Mouse (Mus musculus): Measurements from ENCODE around the gene Smarca2.

Smarca2 gene

GRCm38 (mm10) chr19:26776066-26777025 lies 171.5 kb downstream of the Smarca2 start:
- no peak for DNase-seq (ENCODE audit: extremely low spot score)

GRCm38 (mm10) chr19:26778199-26778598 lies 173.3 kb downstream of the Smarca2 start:
- DNase-seq (ENCODE audit: extremely low spot score), result no peak

GRCm38 (mm10) chr19:26781209-26781608 lies 176.4 kb downstream of the Smarca2 start:
- DNase-seq (ENCODE audit: extremely low spot score), result no peak

DNA sequence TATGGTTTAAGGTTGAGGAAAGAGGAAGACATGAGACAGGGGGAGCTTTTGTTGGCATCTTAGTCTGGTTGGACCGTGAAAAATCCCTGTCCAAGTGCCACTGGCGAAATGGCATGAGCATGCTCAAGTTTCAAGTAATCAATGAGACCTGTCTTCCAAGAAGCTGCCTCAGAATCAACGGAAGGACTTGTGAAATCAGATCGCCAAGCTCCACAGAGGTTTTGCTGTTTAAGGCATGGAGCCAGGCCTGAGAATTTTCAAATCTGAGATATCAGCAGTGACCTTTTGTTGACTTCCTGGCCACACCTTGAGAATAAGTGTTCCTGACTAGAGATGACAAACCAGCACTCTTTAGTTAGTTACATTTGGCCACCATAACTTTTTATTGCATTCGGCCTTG lies 183.6 kb downstream of the Smarca2 start:
- no peak for DNase-seq (ENCODE audit: extremely low spot score)

- DNase-seq (ENCODE audit: extremely low spot score), result no peak
These were observed 185.8 kb downstream of the Smarca2 start for GRCm38 (mm10) chr19:26790386-26791346.

GRCm38 (mm10) chr19:26794315-26794714 lies 189.5 kb downstream of the Smarca2 start:
- DNase-seq (ENCODE audit: extremely low spot score), result no peak

DNA sequence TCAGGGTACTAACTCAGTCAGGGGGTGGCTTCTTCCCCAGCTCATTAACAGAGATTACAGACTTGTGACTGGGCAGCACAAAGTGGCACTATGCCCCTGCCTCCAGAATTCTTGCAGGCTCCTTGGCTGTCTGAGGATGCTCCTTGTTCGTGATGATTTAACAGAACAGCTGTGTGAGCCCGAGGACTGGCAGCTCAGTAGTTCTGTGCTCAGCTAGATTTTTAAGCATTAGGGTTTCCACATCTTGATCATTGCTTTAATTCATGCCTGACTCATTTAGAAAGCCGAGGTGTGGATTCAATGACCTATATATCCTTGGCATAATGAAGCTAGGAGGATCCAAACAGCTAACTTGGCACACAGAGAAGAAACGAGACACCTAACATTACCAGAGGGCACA lies 191.2 kb downstream of the Smarca2 start:
- DNase-seq (ENCODE audit: extremely low spot score), result no peak

DNA sequence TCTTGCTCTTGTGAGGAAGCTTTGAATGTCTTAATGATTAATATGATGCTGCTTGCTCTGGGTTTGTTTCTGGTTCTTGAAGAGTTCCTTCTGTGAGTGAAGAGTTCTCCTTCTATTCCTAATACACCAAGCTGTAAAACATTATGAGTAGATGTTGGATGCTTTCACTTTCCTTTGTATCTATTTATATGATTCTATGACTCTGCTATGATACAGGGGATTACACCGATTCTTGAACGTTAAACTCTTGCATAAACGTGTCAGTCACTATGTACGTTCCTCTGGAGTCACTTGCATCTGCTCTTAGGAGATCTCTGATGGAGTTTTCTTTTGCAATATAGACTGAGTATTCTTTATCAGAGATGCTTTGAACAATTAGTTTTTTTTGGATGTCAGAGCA lies 199.6 kb downstream of the Smarca2 start:
- no peak for DNase-seq (ENCODE audit: extremely low spot score)

DNA sequence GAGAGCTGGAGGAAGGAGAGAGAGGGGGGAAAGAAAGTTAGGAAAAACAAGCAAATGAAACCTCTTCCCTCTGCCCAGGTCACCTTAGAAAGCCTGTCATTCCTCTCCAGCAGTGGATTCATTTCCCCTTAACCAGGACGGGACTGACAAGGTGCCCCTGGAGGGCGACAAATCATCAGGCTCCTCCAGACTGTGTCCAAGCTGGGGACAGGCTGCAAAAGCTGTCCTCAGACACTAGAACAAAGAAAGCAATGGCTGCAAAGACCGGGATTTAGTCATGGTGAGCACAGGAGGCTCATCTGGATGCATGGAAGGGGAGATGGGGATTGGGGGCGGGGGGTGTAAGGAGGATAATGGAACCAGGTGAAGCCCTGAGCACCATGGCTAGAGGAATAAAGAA lies 209.8 kb downstream of the Smarca2 start:
- DNase-seq (ENCODE audit: extremely low spot score), result peak; percentile 15

- DNase-seq (ENCODE audit: extremely low spot score), result no peak
These were observed 213.1 kb downstream of the Smarca2 start for GRCm38 (mm10) chr19:26817901-26818300.

Data from embryo, embryonic 9.5 days (tissue).